Mouse (Mus musculus) stomach, embryonic 16.5 days (tissue): Measurements from ENCODE around the gene Med26. TPM values are rescaled to one million over a fixed set of nuclear protein-coding genes. Genes with fewer than 3 reads are reported as not detected.

Experiments used
- ATAC-seq: fragments of 200-750 bp; cut with Nextera tagmentation; 2 replicates; pipeline ENCODE4 v1.8.0; 2017; ENCODE audit warnings: moderate number of reproducible peaks, moderate TSS enrichment; ENCODE audit not compliant: insufficient read depth, low FRiP score
- H3K27ac ChIP-seq: fragments of 300-500 bp; sonication (generic); 2 replicates; pipeline ENCODE4 v1.5.1; 2014; ENCODE audit warnings: low read length
- H3K27me3 ChIP-seq: fragments of 300-500 bp; sonication (generic); 2 replicates; pipeline ENCODE4 v1.6.1; 2014; ENCODE audit warnings: low read length, control low read depth, mixed read lengths; ENCODE audit not compliant: control insufficient read depth, insufficient read depth
- H3K36me3 ChIP-seq: fragments of 300-500 bp; sonication (generic); 2 replicates; pipeline ENCODE4 v1.6.1; 2014; ENCODE audit warnings: low read length; ENCODE audit not compliant: control insufficient read depth, insufficient read depth
- H3K4me1 ChIP-seq: fragments of 300-500 bp; sonication (generic); 2 replicates; pipeline ENCODE4 v1.6.1; 2014; ENCODE audit warnings: low read length, control low read depth, mixed read lengths; ENCODE audit not compliant: control insufficient read depth, insufficient read depth
- H3K4me2 ChIP-seq: fragments of 300-500 bp; sonication (generic); 2 replicates; pipeline ENCODE4 v1.6.1; 2014; ENCODE audit warnings: low read depth, low read length, mixed read lengths
- H3K4me3 ChIP-seq: fragments of 300-500 bp; sonication (generic); replicated peaks from 2 replicates; pipeline ENCODE4 v1.5.1; 2014; ENCODE audit warnings: mild to moderate bottlenecking, low read length
- H3K9ac ChIP-seq: fragments of 300-500 bp; sonication (generic); 2 replicates; pipeline ENCODE4 v1.6.1; 2014; ENCODE audit warnings: low read length
- H3K9me3 ChIP-seq: fragments of 300-500 bp; sonication (generic); replicated peaks from 2 replicates; pipeline ENCODE4 v1.6.1; 2016; ENCODE audit warnings: low read length, control low read depth; ENCODE audit not compliant: control insufficient read depth
- WGBS: fragments of 180-500 bp; shearing (Covaris S2); extraction: QIAGEN DNeasy Blood & Tissue Kit; methylation state at CpG from one replicate; pipeline ENCODE4 v1.1.7; 2014; 5-methylcytosine and 5-hydroxymethylcytosine counted together
- polyA plus RNA-seq: library from polyadenylated mRNA; unstranded; fragments of >200 nt; fragmentation: Nextera tagmentation; extraction: Ambion mirVana; gene quantifications from 2 replicates; pipeline ENCODE4 v1.2.1, GENCODE M21; 2015

The Med26 gene
- 13.2 and 14.7 TPM in 2 replicates for polyA plus RNA-seq

DNA sequence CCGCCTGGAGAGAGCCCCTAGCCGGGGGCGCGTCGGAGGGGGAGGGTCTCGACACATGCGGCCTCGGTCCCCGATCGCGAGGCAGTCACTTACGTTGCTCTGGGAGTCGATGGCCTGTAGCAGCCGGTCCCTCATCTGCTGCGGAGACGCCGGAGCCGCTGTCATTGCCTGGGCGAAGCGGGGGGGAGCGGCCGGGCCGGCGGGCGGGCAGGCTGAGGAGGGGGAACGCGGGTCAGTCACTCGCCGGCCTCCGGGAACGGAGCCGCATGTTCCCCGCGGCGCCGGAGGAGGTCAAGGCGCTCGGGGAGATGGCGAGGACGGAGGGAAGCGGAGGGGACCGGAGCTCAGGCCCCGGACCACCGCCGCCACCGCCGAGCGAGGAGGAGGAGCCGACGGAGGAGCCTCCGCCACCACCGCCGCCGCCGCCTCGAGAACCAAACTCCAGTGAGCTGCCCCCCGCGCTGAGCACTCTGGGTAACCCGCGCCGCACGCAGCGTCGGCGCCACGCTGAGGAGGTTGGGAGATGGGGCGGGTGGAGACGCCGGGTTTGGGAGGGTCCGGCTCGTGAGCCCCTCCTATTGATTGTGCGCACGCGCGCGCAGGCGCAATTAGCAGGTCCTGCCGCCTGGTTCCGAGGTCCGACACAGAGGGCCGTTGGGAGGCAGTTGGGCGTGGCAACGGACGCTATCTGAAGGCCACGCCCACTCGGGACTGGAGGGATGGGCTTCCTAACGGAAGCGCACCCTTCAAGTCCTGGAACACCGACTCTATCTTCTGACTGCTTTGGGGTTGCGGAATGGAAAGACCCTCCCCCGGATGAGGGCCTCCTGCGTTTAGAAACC, at the start of gene Med26:
Gene Med26 (minus strand): TSS at position 469 of the 842 bp plus-strand sequence.
- no peaks in the 10 kb centered on the region for H3K9me3 ChIP-seq
- ATAC-seq: peak; percentile 97

DNA sequence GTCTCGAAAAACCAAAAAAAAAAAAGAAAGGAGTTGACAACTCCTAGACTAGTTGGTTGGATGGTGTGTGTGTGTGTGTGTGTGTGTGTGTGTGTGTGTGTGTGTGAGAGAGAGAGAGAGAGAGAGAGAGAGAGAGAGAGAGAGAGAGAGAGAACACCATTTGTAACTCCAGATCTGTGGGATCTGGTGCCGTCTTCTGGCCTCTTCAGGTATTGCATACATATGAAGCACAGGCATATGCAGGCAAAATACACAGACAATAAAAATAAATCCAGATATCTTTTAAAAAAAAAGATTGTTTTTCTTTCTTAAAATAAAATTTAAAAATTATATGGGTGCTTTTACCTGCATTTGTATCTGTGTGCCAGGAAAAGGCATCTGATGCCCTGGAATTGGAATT, 42.1 kb upstream of the Med26 start:
- Histone ChIP-seq H3K4me1 (0 out of 2 replicates have a peak, but pooled peaks cover 3% of the 10 kb centered on the region), H3K4me2 (no peak overlapping the region), H3K27ac (no peak overlapping the region), H3K36me3 (no peaks in the 10 kb centered on the region), H3K9me3 (no peaks in the 10 kb centered on the region), H3K27me3 (no peaks in the 10 kb centered on the region), H3K4me3 (no peak overlapping the region), H3K9ac (no peak overlapping the region)
- WGBS: 56% methylated on average over 2 of the region's 2 CpGs
- no peak for ATAC-seq

More for the DNA sequence above, at the start of gene Med26:
- H3K36me3 ChIP-seq: no peaks in the 10 kb centered on the region
- H3K4me1 ChIP-seq: peaks cover 25% of the 10 kb centered on the region
- WGBS: under 1% methylated on average over 83 of the region's 92 CpGs
- peak within 1 kb of the TSS; percentile 93 for H3K27ac ChIP-seq
- H3K4me2 ChIP-seq: peak within 1 kb of the TSS; percentile 85
- peak within 1 kb of the TSS; percentile 82 for H3K4me3 ChIP-seq
- H3K27me3 ChIP-seq: no peaks in the 10 kb centered on the region
- H3K9ac ChIP-seq: peak within 1 kb of the TSS; percentile 97

DNA sequence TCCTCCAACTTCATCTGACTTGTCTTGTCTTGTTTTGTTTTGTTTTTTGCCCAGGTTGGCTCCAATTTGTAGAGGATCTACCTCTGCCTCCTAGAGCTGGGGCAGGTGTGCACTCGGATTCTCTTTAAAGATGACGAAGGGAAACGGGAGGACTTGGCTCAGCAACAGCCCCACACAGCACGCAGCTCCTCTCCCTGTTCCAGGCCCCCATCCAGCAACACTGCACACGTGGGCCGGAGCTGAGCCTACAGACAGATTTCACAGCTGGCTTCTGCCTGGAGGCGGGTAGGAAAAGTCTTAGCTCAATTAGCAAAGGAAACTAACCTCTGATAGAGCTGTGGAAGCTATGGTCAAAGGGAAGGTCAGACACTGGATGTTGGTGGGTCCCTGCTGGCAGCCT, 41.2 kb upstream of the Med26 start:
- Histone ChIP-seq H3K4me3 (no peak overlapping the region), H3K4me2 (no peak overlapping the region), H3K9ac (no peak overlapping the region), H3K36me3 (no peaks in the 10 kb centered on the region), H3K27ac (no peak overlapping the region), H3K9me3 (no peaks in the 10 kb centered on the region), H3K27me3 (no peaks in the 10 kb centered on the region), H3K4me1 (0 out of 2 replicates have a peak, but pooled peaks cover 3% of the 10 kb centered on the region)
- 70% methylated on average over 7 of the region's 7 CpGs for WGBS
- no peak for ATAC-seq

DNA sequence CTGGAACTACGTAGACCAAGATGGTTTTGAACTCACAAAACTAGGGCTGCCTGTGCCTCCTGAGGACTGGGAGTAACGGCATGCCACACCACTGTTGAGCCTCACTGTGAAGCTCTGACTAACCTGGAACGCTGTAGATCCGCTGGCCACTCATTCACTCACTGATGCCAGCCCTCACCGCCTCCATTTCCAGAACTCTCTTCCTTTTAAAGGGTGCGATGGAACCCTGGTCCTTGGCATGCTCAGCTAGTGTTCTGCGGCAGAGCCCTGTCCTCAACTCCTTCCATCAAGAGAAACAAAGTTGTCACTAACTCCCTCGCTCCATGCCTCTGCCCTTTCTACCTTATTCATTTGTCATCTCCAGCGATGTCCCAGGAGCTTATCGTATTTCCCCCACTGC, 40.8 kb upstream of the Med26 start:
- Histone ChIP-seq H3K9ac (no peak overlapping the region), H3K36me3 (no peaks in the 10 kb centered on the region), H3K4me3 (no peak overlapping the region), H3K27me3 (no peaks in the 10 kb centered on the region), H3K9me3 (no peaks in the 10 kb centered on the region), H3K4me1 (0 out of 2 replicates have a peak, but pooled peaks cover 3% of the 10 kb centered on the region), H3K4me2 (no peak overlapping the region), H3K27ac (no peak overlapping the region)
- 84% methylated on average over 10 of the region's 10 CpGs for WGBS
- no peak for ATAC-seq

DNA sequence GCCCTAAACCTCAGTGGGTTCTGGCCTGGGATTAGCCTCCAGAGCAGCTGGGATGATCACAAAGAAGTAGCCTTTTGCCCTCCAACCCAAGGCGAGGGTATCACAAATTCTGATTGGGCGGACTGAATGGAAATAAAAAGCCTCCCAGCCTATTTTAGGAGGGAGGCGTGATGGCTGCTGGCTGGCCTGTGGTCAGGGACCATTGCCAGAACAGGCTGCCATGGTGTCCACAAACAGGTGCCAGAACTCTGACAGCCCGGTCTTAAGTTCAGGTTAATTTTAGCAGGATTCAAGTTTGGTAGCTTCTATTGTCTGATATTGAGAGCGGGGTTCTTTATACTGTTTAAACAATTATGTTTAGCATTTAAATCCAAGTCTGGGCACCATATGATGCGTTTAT, 39.7 kb upstream of the Med26 start:
- WGBS: 64% methylated on average over 6 of the region's 6 CpGs
- H3K4me1 ChIP-seq: 0 out of 2 replicates have a peak, but pooled peaks cover 3% of the 10 kb centered on the region
- no peak for ATAC-seq
- H3K27me3 ChIP-seq: no peaks in the 10 kb centered on the region
- H3K9me3 ChIP-seq: no peaks in the 10 kb centered on the region
- H3K4me2 ChIP-seq: no peak overlapping the region
- no peak overlapping the region for H3K27ac ChIP-seq
- H3K9ac ChIP-seq: no peak overlapping the region
- H3K4me3 ChIP-seq: no peak overlapping the region
- no peaks in the 10 kb centered on the region for H3K36me3 ChIP-seq

DNA sequence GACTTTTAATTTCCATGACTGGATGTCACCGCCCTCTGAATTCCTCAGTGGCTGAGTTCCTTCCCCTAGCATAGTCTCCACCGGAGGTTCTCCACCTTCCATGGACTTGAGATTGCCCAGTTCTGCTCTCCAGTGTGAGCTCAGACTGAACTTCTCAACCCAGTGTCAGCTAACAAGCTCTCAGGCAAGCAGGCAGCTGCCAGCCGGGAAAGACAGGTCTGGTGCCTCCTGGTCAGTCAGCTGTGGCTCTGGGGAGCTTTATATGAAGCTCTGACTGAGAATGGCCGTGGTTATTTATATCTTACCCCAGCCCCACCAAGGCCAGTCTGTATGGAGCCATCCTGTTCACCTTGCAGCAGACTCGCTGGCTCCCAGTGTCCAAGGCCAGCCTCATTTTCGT, 36.3 kb upstream of the Med26 start:
- ATAC-seq: no peak
- WGBS: 72% methylated on average over 6 of the region's 6 CpGs
- no peak overlapping the region for H3K4me2 ChIP-seq
- H3K36me3 ChIP-seq: no peaks in the 10 kb centered on the region
- 0 out of 2 replicates have a peak, but pooled peaks cover 3% of the 10 kb centered on the region for H3K4me1 ChIP-seq
- no peak overlapping the region for H3K4me3 ChIP-seq
- H3K27me3 ChIP-seq: no peaks in the 10 kb centered on the region
- no peak overlapping the region for H3K27ac ChIP-seq
- no peaks in the 10 kb centered on the region for H3K9me3 ChIP-seq
- no peak overlapping the region for H3K9ac ChIP-seq

DNA sequence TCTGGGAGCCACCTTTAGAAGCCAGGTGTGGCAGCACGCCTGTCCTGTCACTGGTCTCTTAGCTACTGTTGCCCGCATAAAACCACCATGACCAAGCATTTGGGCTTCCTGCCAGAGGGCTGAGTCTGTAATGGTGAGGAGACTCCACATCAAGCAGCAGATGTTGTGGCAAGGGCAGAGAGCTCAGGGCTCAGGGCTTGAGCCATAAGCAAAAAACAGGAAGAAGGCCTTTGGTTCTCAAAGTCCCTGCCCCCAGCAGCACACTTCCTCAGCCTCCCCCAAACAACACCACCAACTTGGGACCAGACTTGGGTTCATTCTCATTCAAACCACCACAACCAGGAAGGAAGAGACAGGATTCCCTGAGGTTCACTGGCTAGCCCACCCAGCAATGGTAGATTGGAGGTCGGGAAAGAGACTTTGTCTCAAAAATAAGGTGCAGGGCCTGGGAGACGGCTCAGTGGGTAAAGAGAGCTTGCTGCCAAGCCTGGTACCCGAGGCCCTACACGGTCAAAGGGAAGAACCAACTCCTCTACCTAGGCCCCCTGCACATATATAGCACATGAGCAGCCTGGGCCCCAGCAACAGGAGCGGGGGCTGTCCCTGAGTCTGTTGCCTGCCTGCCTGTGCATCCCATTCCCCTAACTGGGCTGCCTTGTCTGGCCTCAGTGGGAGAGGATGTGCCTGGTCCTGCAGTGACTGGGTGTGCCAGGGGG, 35.1 kb upstream of the Med26 start:
- H3K4me2 ChIP-seq: no peak overlapping the region
- ATAC-seq: no peak
- 0 out of 2 replicates have a peak, but pooled peaks cover 3% of the 10 kb centered on the region for H3K4me1 ChIP-seq
- H3K27me3 ChIP-seq: no peaks in the 10 kb centered on the region
- WGBS: 79% methylated on average over 7 of the region's 7 CpGs
- H3K36me3 ChIP-seq: no peaks in the 10 kb centered on the region
- H3K4me3 ChIP-seq: no peak overlapping the region
- no peak overlapping the region for H3K27ac ChIP-seq
- H3K9me3 ChIP-seq: no peaks in the 10 kb centered on the region
- no peak overlapping the region for H3K9ac ChIP-seq

DNA sequence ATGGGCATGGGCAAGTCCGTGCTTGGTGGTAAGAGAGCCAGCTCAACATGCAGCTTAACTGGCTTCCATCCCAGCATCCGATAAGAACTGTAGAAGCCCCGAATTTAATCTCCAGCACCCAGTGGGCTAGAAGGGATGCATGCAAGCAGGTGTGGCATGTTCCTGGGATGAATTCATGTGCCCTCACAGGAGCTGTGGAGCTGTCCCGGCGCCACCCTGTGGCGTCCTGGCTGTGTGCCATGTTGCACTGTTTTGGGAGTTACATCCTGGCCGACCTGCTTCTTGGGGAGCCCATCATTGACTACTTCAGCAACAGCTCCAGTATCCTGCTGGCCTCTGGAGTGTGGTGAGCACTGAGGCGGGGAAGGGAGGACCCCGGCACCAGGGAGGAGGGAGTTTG, 31.3 kb upstream of the Med26 start:
- 69% methylated on average over 9 of the region's 9 CpGs for WGBS
- Histone ChIP-seq H3K36me3 (no peaks in the 10 kb centered on the region), H3K9ac (no peak overlapping the region), H3K4me3 (no peak overlapping the region), H3K4me1 (no peaks in the 10 kb centered on the region), H3K4me2 (no peak overlapping the region), H3K27me3 (no peaks in the 10 kb centered on the region), H3K9me3 (no peaks in the 10 kb centered on the region), H3K27ac (no peak overlapping the region)
- ATAC-seq: no peak

DNA sequence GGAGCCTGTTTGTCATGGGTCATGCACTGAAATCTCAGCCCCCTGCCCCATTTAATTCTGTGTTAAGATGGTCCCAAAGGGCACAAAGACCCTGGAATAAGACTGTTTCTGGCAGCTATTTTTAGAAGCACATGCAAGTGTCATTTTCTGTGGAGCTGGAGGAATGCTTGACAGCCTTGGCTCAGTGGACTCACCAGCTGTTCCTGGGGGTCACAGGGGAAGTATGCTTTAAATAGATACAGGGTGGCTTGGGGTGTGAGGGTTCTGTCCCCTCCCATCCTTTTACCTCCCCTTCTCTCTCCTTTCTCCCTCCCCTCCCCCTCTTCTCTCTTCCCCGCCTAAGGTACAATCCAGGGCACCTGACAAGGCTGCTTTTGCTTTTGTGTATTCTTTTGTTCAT, 29.9 kb upstream of the Med26 start:
- Histone ChIP-seq H3K9me3 (no peaks in the 10 kb centered on the region), H3K4me3 (no peak overlapping the region), H3K27me3 (no peaks in the 10 kb centered on the region), H3K9ac (no peak overlapping the region), H3K27ac (no peak overlapping the region), H3K36me3 (no peaks in the 10 kb centered on the region), H3K4me2 (no peak overlapping the region), H3K4me1 (peaks cover under 1% of the 10 kb centered on the region; the same call in 1 of the 2 replicates)
- ATAC-seq: no peak
- 50% methylated on average over 1 of the region's 1 CpGs for WGBS
